Mouse (Mus musculus): ENCODE data around the gene Mmp13.
"Not testable (repeated sequence)": the region's sequence is repeated elsewhere in the genome, so short reads cannot be mapped to it uniquely, and the experiment has no call there.

Gene Mmp13

GRCm38 (mm10) chr9:7272214-7272613 lies at the start of gene Mmp13:
Gene Mmp13 (plus strand): TSS chr9:7272514.
- no peak for DNase-seq (ENCODE audit: low spot score)

GRCm38 (mm10) chr9:7238619-7239018 lies 33.7 kb upstream of the Mmp13 start:
- no peak for DNase-seq (ENCODE audit: low spot score)

- DNase-seq (ENCODE audit: low spot score): no peak
Measured at GRCm38 (mm10) chr9:7239967-7240366, 32.3 kb upstream of the Mmp13 start.

- DNase-seq (ENCODE audit: low spot score): no peak
Measured at GRCm38 (mm10) chr9:7252797-7253654, 19.3 kb upstream of the Mmp13 start.

- no peak for DNase-seq (ENCODE audit: low spot score)
Measured at GRCm38 (mm10) chr9:7261667-7262066, 10.6 kb upstream of the Mmp13 start.

- no peak for DNase-seq (ENCODE audit: low spot score)
Measured at GRCm38 (mm10) chr9:7270071-7270470, 2.2 kb upstream of the Mmp13 start.

GRCm38 (mm10) chr9:7282565-7283302 lies 10.4 kb downstream of the Mmp13 start:
- no peak for DNase-seq (ENCODE audit: low spot score)

GRCm38 (mm10) chr9:7283303-7283684 lies 11.0 kb downstream of the Mmp13 start:
- not testable (repeated sequence) for DNase-seq (ENCODE audit: low spot score)

- DNase-seq (ENCODE audit: low spot score): no peak
Measured at GRCm38 (mm10) chr9:7289501-7289900, 17.2 kb downstream of the Mmp13 start.

GRCm38 (mm10) chr9:7289901-7290300 lies 17.6 kb downstream of the Mmp13 start:
- DNase-seq (ENCODE audit: low spot score): no peak

GRCm38 (mm10) chr9:7292132-7292531 lies 19.8 kb downstream of the Mmp13 start:
- DNase-seq (ENCODE audit: low spot score): no peak

- no peak for DNase-seq (ENCODE audit: low spot score)
Measured at GRCm38 (mm10) chr9:7331847-7332246, 59.5 kb downstream of the Mmp13 start.
